Mouse (Mus musculus) cerebellum, adult 2 months (tissue): Measurements from ENCODE around the gene Arid3b.

Experiments used
- CTCF ChIP-seq: fragments of 200-500 bp; IDR thresholded peaks from 2 replicates; pipeline ENCODE4 v1.5.1; 2011; ENCODE audit warnings: low read depth, mild to moderate bottlenecking, control low read depth, low read length, moderate library complexity, borderline replicate concordance; ENCODE audit not compliant: insufficient read depth
- POLR2A ChIP-seq: fragments of 200-500 bp; IDR thresholded peaks from 2 replicates; pipeline ENCODE4 v1.6.1; 2011; ENCODE audit warnings: low read length, control low read depth, borderline replicate concordance; ENCODE audit not compliant: insufficient read depth

DNA sequence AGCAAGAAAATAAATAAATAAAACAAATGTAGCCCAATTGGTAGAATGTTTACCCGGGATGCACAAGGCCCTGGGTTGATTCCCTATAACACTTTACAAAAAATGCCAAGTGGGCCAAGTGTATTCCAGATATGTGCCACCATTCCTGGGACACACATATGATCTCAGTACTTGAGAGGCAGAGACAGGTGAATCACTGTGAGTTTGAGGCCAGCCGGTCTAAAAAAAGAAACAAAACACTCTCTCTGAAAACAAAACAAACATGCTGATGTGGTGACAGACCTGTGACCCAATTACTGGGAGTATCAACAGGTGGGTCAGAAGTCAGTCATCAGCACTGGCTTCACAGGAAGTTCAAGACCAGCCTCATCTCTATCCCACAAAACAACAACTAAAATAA, 19.9 kb upstream of the Arid3b start:
- TF ChIP-seq CTCF (no peak), POLR2A (no peak)
